Mouse (Mus musculus) neural tube, embryonic 12.5 days (tissue): Measurements from ENCODE around the gene Slc35e3. TPM values are rescaled to one million over a fixed set of nuclear protein-coding genes. Genes with fewer than 3 reads are reported as not detected.

ENCODE experiments used
- ATAC-seq: fragments of 200-750 bp; cut with Nextera tagmentation; 2 replicates; pipeline ENCODE4 v1.8.0; 2017; ENCODE audit warnings: low read depth, mild to moderate bottlenecking, moderate TSS enrichment, moderate library complexity; ENCODE audit not compliant: low FRiP score
- H3K27ac ChIP-seq: fragments of 300-500 bp; sonication (generic); 2 replicates; pipeline ENCODE4 v1.5.1; 2016
- H3K27me3 ChIP-seq: fragments of 300-500 bp; sonication (generic); replicated peaks from 2 replicates; pipeline ENCODE4 v1.6.1; 2016; ENCODE audit warnings: mild to moderate bottlenecking
- H3K36me3 ChIP-seq: fragments of 300-500 bp; sonication (generic); 2 replicates; pipeline ENCODE4 v1.6.1; 2016; ENCODE audit warnings: mild to moderate bottlenecking
- H3K4me1 ChIP-seq: fragments of 300-500 bp; sonication (generic); 2 replicates; pipeline ENCODE4 v1.6.1; 2016
- H3K4me2 ChIP-seq: fragments of 300-500 bp; sonication (generic); replicated peaks from 2 replicates; pipeline ENCODE4 v1.6.1; 2016; ENCODE audit warnings: mild to moderate bottlenecking
- H3K4me3 ChIP-seq: fragments of 300-500 bp; sonication (generic); 2 replicates; pipeline ENCODE4 v1.5.1; 2016
- H3K9ac ChIP-seq: fragments of 300-500 bp; sonication (generic); 2 replicates; pipeline ENCODE4 v1.6.1; 2016; ENCODE audit warnings: mild to moderate bottlenecking
- H3K9me3 ChIP-seq: fragments of 300-500 bp; sonication (generic); 2 replicates; pipeline ENCODE4 v1.6.1; 2016; ENCODE audit warnings: mild to moderate bottlenecking
- WGBS: fragments of 180-500 bp; shearing (Covaris S2); methylation state at CpG from one replicate; pipeline ENCODE4 v1.1.7; 2016; 5-methylcytosine and 5-hydroxymethylcytosine counted together
- polyA plus RNA-seq: library from polyadenylated mRNA; unstranded; fragments of >200 nt; fragmentation: Nextera tagmentation; extraction: Ambion mirVana; gene quantifications from 2 replicates; pipeline ENCODE4 v1.2.1, GENCODE M21; 2016

The Slc35e3 gene
- polyA plus RNA-seq, 1 experiment from 2014 or later, result 36.6 TPM

- no peaks in the 10 kb centered on the region for H3K4me1 ChIP-seq
- no peak overlapping the region for H3K4me2 ChIP-seq
- H3K9me3 ChIP-seq, result no peaks in the 10 kb centered on the region
- no peak overlapping the region for H3K4me3 ChIP-seq
- H3K9ac ChIP-seq, result no peak overlapping the region
- H3K36me3 ChIP-seq, result peaks cover 90% of the 10 kb centered on the region
- H3K27me3 ChIP-seq, result no peaks in the 10 kb centered on the region
- 91% methylated on average over 6 of the region's 6 CpGs for WGBS
- H3K27ac ChIP-seq, result no peak overlapping the region
- ATAC-seq, result no peak
Measured at GRCm38 (mm10) chr10:117701034-117701829, 44.9 kb downstream of the Slc35e3 start.

GRCm38 (mm10) chr10:117700450-117700849 is 45.7 kb downstream of the Slc35e3 start:
- ATAC-seq, result no peak
- Histone ChIP-seq H3K9ac (no peak overlapping the region), H3K9me3 (no peaks in the 10 kb centered on the region), H3K4me2 (no peak overlapping the region), H3K36me3 (peaks cover 94% of the 10 kb centered on the region), H3K4me3 (no peak overlapping the region), H3K4me1 (no peaks in the 10 kb centered on the region), H3K27ac (no peak overlapping the region), H3K27me3 (no peaks in the 10 kb centered on the region)
- 88% methylated on average over 1 of the region's 1 CpGs for WGBS

GRCm38 (mm10) chr10:117699914-117700313 is 46.3 kb downstream of the Slc35e3 start:
- no peaks in the 10 kb centered on the region for H3K9me3 ChIP-seq
- H3K4me2 ChIP-seq, result no peak overlapping the region
- no peak for ATAC-seq
- no peaks in the 10 kb centered on the region for H3K4me1 ChIP-seq
- H3K9ac ChIP-seq, result no peak overlapping the region
- H3K36me3 ChIP-seq, result peaks cover 94% of the 10 kb centered on the region
- H3K27me3 ChIP-seq, result no peaks in the 10 kb centered on the region
- 92% methylated on average over 4 of the region's 4 CpGs for WGBS
- no peak overlapping the region for H3K4me3 ChIP-seq
- no peak overlapping the region for H3K27ac ChIP-seq

GRCm38 (mm10) chr10:117698313-117699138 is 47.6 kb downstream of the Slc35e3 start:
- no peak for ATAC-seq

GRCm38 (mm10) chr10:117697561-117698115 is 48.5 kb downstream of the Slc35e3 start:
- H3K9me3 ChIP-seq, result no peaks in the 10 kb centered on the region
- no peaks in the 10 kb centered on the region for H3K4me1 ChIP-seq
- no peak overlapping the region for H3K27ac ChIP-seq
- H3K9ac ChIP-seq, result no peak overlapping the region
- H3K36me3 ChIP-seq, result peaks cover 89% of the 10 kb centered on the region
- H3K27me3 ChIP-seq, result no peaks in the 10 kb centered on the region
- WGBS, result 95% methylated on average over 3 of the region's 3 CpGs
- no peak overlapping the region for H3K4me3 ChIP-seq
- H3K4me2 ChIP-seq, result no peak overlapping the region
- ATAC-seq, result no peak

More at GRCm38 (mm10) chr10:117698313-117699138, 47.6 kb downstream of the Slc35e3 start:
- H3K36me3 ChIP-seq, result peaks cover 93% of the 10 kb centered on the region
- no peak overlapping the region for H3K27ac ChIP-seq
- H3K4me1 ChIP-seq, result no peaks in the 10 kb centered on the region
- no peaks in the 10 kb centered on the region for H3K27me3 ChIP-seq
- WGBS, result 97% methylated on average over 10 of the region's 10 CpGs
- no peaks in the 10 kb centered on the region for H3K9me3 ChIP-seq
- H3K9ac ChIP-seq, result no peak overlapping the region
- no peak overlapping the region for H3K4me2 ChIP-seq
- no peak overlapping the region for H3K4me3 ChIP-seq

- H3K4me3 ChIP-seq, result no peak overlapping the region
- H3K36me3 ChIP-seq, result peaks cover 90% of the 10 kb centered on the region
- no peaks in the 10 kb centered on the region for H3K9me3 ChIP-seq
- no peak overlapping the region for H3K4me2 ChIP-seq
- no peak overlapping the region for H3K27ac ChIP-seq
- no peak overlapping the region for H3K9ac ChIP-seq
- H3K4me1 ChIP-seq, result no peaks in the 10 kb centered on the region
- no peaks in the 10 kb centered on the region for H3K27me3 ChIP-seq
- 93% methylated on average over 6 of the region's 6 CpGs for WGBS
- no peak for ATAC-seq
Measured at GRCm38 (mm10) chr10:117696827-117697560, 49.2 kb downstream of the Slc35e3 start.

- Histone ChIP-seq H3K4me1 (no peaks in the 10 kb centered on the region), H3K4me3 (no peak overlapping the region), H3K36me3 (peaks cover 90% of the 10 kb centered on the region), H3K9ac (no peak overlapping the region), H3K27ac (no peak overlapping the region), H3K4me2 (no peak overlapping the region), H3K9me3 (no peaks in the 10 kb centered on the region), H3K27me3 (no peaks in the 10 kb centered on the region)
- ATAC-seq, result no peak
- WGBS, result 93% methylated on average over 8 of the region's 8 CpGs
Measured at GRCm38 (mm10) chr10:117696021-117696826, 49.9 kb downstream of the Slc35e3 start.

GRCm38 (mm10) chr10:117695605-117696004 is 50.6 kb downstream of the Slc35e3 start:
- Histone ChIP-seq H3K4me3 (no peak overlapping the region), H3K27ac (no peak overlapping the region), H3K4me2 (no peak overlapping the region), H3K9ac (no peak overlapping the region), H3K36me3 (peaks cover 90% of the 10 kb centered on the region), H3K4me1 (no peaks in the 10 kb centered on the region), H3K27me3 (no peaks in the 10 kb centered on the region), H3K9me3 (no peaks in the 10 kb centered on the region)
- WGBS, result 95% methylated on average over 4 of the region's 4 CpGs
- ATAC-seq, result no peak

GRCm38 (mm10) chr10:117695027-117695426 is 51.1 kb downstream of the Slc35e3 start:
- H3K4me1 ChIP-seq, result no peaks in the 10 kb centered on the region
- no peak overlapping the region for H3K4me3 ChIP-seq
- 92% methylated on average over 4 of the region's 4 CpGs for WGBS
- H3K9ac ChIP-seq, result no peak overlapping the region
- H3K36me3 ChIP-seq, result peaks cover 90% of the 10 kb centered on the region
- no peak overlapping the region for H3K27ac ChIP-seq
- H3K27me3 ChIP-seq, result no peaks in the 10 kb centered on the region
- H3K4me2 ChIP-seq, result no peak overlapping the region
- no peaks in the 10 kb centered on the region for H3K9me3 ChIP-seq
- no peak for ATAC-seq

GRCm38 (mm10) chr10:117694255-117694953 is 51.8 kb downstream of the Slc35e3 start:
- no peak overlapping the region for H3K4me2 ChIP-seq
- H3K27me3 ChIP-seq, result no peaks in the 10 kb centered on the region
- peaks cover 88% of the 10 kb centered on the region for H3K36me3 ChIP-seq
- H3K4me1 ChIP-seq, result no peaks in the 10 kb centered on the region
- no peaks in the 10 kb centered on the region for H3K9me3 ChIP-seq
- H3K9ac ChIP-seq, result no peak overlapping the region
- H3K4me3 ChIP-seq, result no peak overlapping the region
- ATAC-seq, result no peak
- WGBS, result 93% methylated on average over 6 of the region's 6 CpGs
- H3K27ac ChIP-seq, result no peak overlapping the region

- 96% methylated on average over 5 of the region's 5 CpGs for WGBS
- no peak overlapping the region for H3K9ac ChIP-seq
- no peak overlapping the region for H3K4me3 ChIP-seq
- no peaks in the 10 kb centered on the region for H3K4me1 ChIP-seq
- no peak overlapping the region for H3K27ac ChIP-seq
- no peak overlapping the region for H3K4me2 ChIP-seq
- H3K36me3 ChIP-seq, result peaks cover 87% of the 10 kb centered on the region
- H3K27me3 ChIP-seq, result no peaks in the 10 kb centered on the region
- H3K9me3 ChIP-seq, result no peaks in the 10 kb centered on the region
- no peak for ATAC-seq
Measured at GRCm38 (mm10) chr10:117692953-117693352, 53.2 kb downstream of the Slc35e3 start.
